In the genomic region with DNA sequence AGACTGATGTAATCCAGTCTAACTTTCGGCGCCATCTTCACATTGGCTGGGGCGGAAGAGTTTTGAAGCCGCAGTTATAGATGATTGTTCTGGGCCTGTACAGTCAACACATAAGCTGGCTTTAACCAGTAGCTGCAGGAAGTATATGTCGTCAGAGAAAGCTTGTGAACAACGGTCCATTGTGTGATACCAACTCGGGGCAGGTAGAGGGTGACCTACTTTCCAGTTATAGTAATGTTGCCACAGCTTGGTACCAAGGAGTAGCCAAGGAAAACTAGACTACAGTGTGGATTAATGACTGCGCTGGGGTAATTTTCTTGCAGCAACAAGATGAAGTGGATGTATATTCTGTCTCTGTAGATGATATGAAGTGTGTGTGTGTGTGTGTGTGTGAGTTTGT, we compare ENCODE assay signal across 23 mouse cellular contexts. TPM values are rescaled to one million over a fixed set of nuclear protein-coding genes. Genes with fewer than 3 reads are reported as not detected.
"Had no signal": no experiment of that assay in that cellular context is flagged by ENCODE, and none has a peak within 500 bp of the region (broad histone marks: within the 10 kb centered on the region; RNA-seq: fewer than 3 reads in every experiment).

No protein-coding gene starts in this region.

- ATAC-seq: intestine, embryonic 16.5 days; liver, postnatal 0 days; midbrain, embryonic 16.5 days had no signal

- DNase-seq: kidney, adult 8-10 months; kidney, postnatal 14 days; kidney, postnatal 4 days; left cerebral cortex, postnatal 4 days; liver, postnatal 0 days; lung, embryonic 14.5 days; lung, postnatal 10 days; lung, postnatal 36 days; right cerebral cortex, postnatal 25 days; spleen, adult 18-20 months; thymus, adult 2 months; thymus, postnatal 14 days; thymus, postnatal 4 days had no signal

- H3K27ac ChIP-seq: kidney, embryonic 15.5 days; limb, embryonic 12.5 days; limb, embryonic 15.5 days; liver, embryonic 14.5 days; midbrain, embryonic 12.5 days; stomach, embryonic 15.5 days had no signal

- H3K4me2 ChIP-seq: kidney, embryonic 15.5 days; limb, embryonic 12.5 days; limb, embryonic 15.5 days; liver, embryonic 11.5 days; midbrain, embryonic 12.5 days had no signal

- H3K27me3 ChIP-seq: stomach, embryonic 15.5 days had no signal

- H3K9me3 ChIP-seq: kidney, embryonic 15.5 days; limb, embryonic 12.5 days; limb, embryonic 15.5 days; midbrain, embryonic 12.5 days; stomach, embryonic 15.5 days had no signal

- H3K9ac ChIP-seq: kidney, embryonic 15.5 days; limb, embryonic 12.5 days; limb, embryonic 15.5 days; liver, embryonic 14.5 days; liver, postnatal 0 days; lung, embryonic 14.5 days; midbrain, embryonic 12.5 days; stomach, embryonic 15.5 days had no signal

- H3K36me3 ChIP-seq: kidney, embryonic 15.5 days; limb, embryonic 12.5 days; limb, embryonic 15.5 days; midbrain, embryonic 12.5 days; stomach, embryonic 15.5 days had no signal

- H3K4me3 ChIP-seq: kidney, embryonic 15.5 days; limb, embryonic 12.5 days; limb, embryonic 15.5 days; midbrain, embryonic 12.5 days; myocyte had no signal

RNA-seq across cellular contexts. Expression of gene Mansc1, which starts 1.3 kb away (rescaled TPM):
- polyA plus RNA-seq: myocyte had no signal
